Mouse (Mus musculus): ENCODE measurements around the gene Skida1. TPM values are rescaled to one million over a fixed set of nuclear protein-coding genes. Genes with fewer than 3 reads are reported as not detected.

The Skida1 gene
- polyA plus RNA-seq, 1 experiment from 2014 or later: 23.3 TPM

GRCm38 (mm10) chr2:18058146-18058708, 9.4 kb upstream of the Skida1 start:
- Histone ChIP-seq H3K4me3 (ENCODE audit: low read depth, low read length) (peak overlapping the region; percentile 51), H3K9me3 (ENCODE audit: control insufficient read depth, low read length) (no peaks in the 10 kb centered on the region), H3K4me2 (ENCODE audit: low read depth, low read length, severe bottlenecking) (peak overlapping the region; percentile 82), H3K27me3 (ENCODE audit: control insufficient read depth, insufficient read depth, low read length) (no peaks in the 10 kb centered on the region), H3K27ac (ENCODE audit: low read depth, low read length) (peak overlapping the region; percentile 100), H3K36me3 (ENCODE audit: control insufficient read depth, insufficient read depth, low read length) (no peaks in the 10 kb centered on the region), H3K4me1 (replicated peaks; ENCODE audit: control insufficient read depth, insufficient read depth, low read length) (peaks cover 10% of the 10 kb centered on the region), H3K9ac (ENCODE audit: low read length) (peak overlapping the region; percentile 99)
- DNase-seq (ENCODE audit: low spot score) (no peak), ATAC-seq (replicated peaks; ENCODE audit: low FRiP score) (no peak)
- 8% methylated on average over 9 of the region's 9 CpGs for WGBS

- H3K27me3 ChIP-seq (ENCODE audit: control insufficient read depth, insufficient read depth, low read length): no peaks in the 10 kb centered on the region
- peak overlapping the region; percentile 82 for H3K4me2 ChIP-seq (ENCODE audit: low read depth, low read length, severe bottlenecking)
- peak overlapping the region; percentile 51 for H3K4me3 ChIP-seq (ENCODE audit: low read depth, low read length)
- no peaks in the 10 kb centered on the region for H3K9me3 ChIP-seq (ENCODE audit: control insufficient read depth, low read length)
- DNase-seq (ENCODE audit: low spot score): peak; percentile 82
- peak overlapping the region; percentile 99 for H3K9ac ChIP-seq (ENCODE audit: low read length)
- under 1% methylated on average over 48 of the region's 48 CpGs for WGBS
- H3K36me3 ChIP-seq (ENCODE audit: control insufficient read depth, insufficient read depth, low read length): no peaks in the 10 kb centered on the region
- peak overlapping the region; percentile 100 for H3K27ac ChIP-seq (ENCODE audit: low read depth, low read length)
- ATAC-seq (replicated peaks; ENCODE audit: low FRiP score): no peak
- peaks cover 13% of the 10 kb centered on the region for H3K4me1 ChIP-seq (replicated peaks; ENCODE audit: control insufficient read depth, insufficient read depth, low read length)
Observed at GRCm38 (mm10) chr2:18057336-18058145, 8.7 kb upstream of the Skida1 start.

- ATAC-seq (replicated peaks; ENCODE audit: low FRiP score): peak; percentile 94
- peaks cover 14% of the 10 kb centered on the region for H3K4me1 ChIP-seq (replicated peaks; ENCODE audit: control insufficient read depth, insufficient read depth, low read length)
- peak overlapping the region; percentile 100 for H3K27ac ChIP-seq (ENCODE audit: low read depth, low read length)
- peak; percentile 97 for DNase-seq (ENCODE audit: low spot score)
- 1% methylated on average over 41 of the region's 50 CpGs for WGBS
- H3K4me2 ChIP-seq (ENCODE audit: low read depth, low read length, severe bottlenecking): peak overlapping the region; percentile 82
- peak overlapping the region; percentile 99 for H3K9ac ChIP-seq (ENCODE audit: low read length)
- H3K27me3 ChIP-seq (ENCODE audit: control insufficient read depth, insufficient read depth, low read length): no peaks in the 10 kb centered on the region
- no peaks in the 10 kb centered on the region for H3K9me3 ChIP-seq (ENCODE audit: control insufficient read depth, low read length)
- H3K36me3 ChIP-seq (ENCODE audit: control insufficient read depth, insufficient read depth, low read length): no peaks in the 10 kb centered on the region
- H3K4me3 ChIP-seq (ENCODE audit: low read depth, low read length): peak overlapping the region; percentile 51
Observed at GRCm38 (mm10) chr2:18056786-18057255, 8.0 kb upstream of the Skida1 start.

GRCm38 (mm10) chr2:18055929-18056785, 7.3 kb upstream of the Skida1 start:
- Histone ChIP-seq H3K27me3 (ENCODE audit: control insufficient read depth, insufficient read depth, low read length) (no peaks in the 10 kb centered on the region), H3K9me3 (ENCODE audit: control insufficient read depth, low read length) (no peaks in the 10 kb centered on the region), H3K4me1 (replicated peaks; ENCODE audit: control insufficient read depth, insufficient read depth, low read length) (peaks cover 17% of the 10 kb centered on the region), H3K9ac (ENCODE audit: low read length) (peak overlapping the region; percentile 99), H3K36me3 (ENCODE audit: control insufficient read depth, insufficient read depth, low read length) (no peaks in the 10 kb centered on the region), H3K27ac (ENCODE audit: low read depth, low read length) (peak overlapping the region; percentile 100), H3K4me2 (ENCODE audit: low read depth, low read length, severe bottlenecking) (peak overlapping the region; percentile 82), H3K4me3 (ENCODE audit: low read depth, low read length) (peak overlapping the region; percentile 51)
- 0% methylated on average over 62 of the region's 66 CpGs for WGBS
- ATAC-seq (replicated peaks; ENCODE audit: low FRiP score): peak; percentile 89
- peak; percentile 99 for DNase-seq (ENCODE audit: low spot score)

GRCm38 (mm10) chr2:18055016-18055928, 6.4 kb upstream of the Skida1 start, which contains the start of gene Mllt10:
TSS of gene Mllt10 (plus strand) at chr2:18055237.
- peaks cover 17% of the 10 kb centered on the region for H3K4me1 ChIP-seq (replicated peaks; ENCODE audit: control insufficient read depth, insufficient read depth, low read length)
- peak within 1 kb of the TSS; percentile 51 for H3K4me3 ChIP-seq (ENCODE audit: low read depth, low read length)
- peak within 1 kb of the TSS; percentile 99 for H3K9ac ChIP-seq (ENCODE audit: low read length)
- no peaks in the 10 kb centered on the region for H3K9me3 ChIP-seq (ENCODE audit: control insufficient read depth, low read length)
- no peaks in the 10 kb centered on the region for H3K36me3 ChIP-seq (ENCODE audit: control insufficient read depth, insufficient read depth, low read length)
- ATAC-seq (replicated peaks; ENCODE audit: low FRiP score) (no peak), DNase-seq (ENCODE audit: low spot score) (no peak)
- WGBS: under 1% methylated on average over 20 of the region's 20 CpGs
- H3K4me2 ChIP-seq (ENCODE audit: low read depth, low read length, severe bottlenecking): peak within 1 kb of the TSS; percentile 82
- H3K27me3 ChIP-seq (ENCODE audit: control insufficient read depth, insufficient read depth, low read length): no peaks in the 10 kb centered on the region
- H3K27ac ChIP-seq (ENCODE audit: low read depth, low read length): peak within 1 kb of the TSS; percentile 100

GRCm38 (mm10) chr2:18053951-18054530, 5.2 kb upstream of the Skida1 start:
- H3K4me3 ChIP-seq (ENCODE audit: low read depth, low read length): no peak overlapping the region; the same call in 1 of the 2 replicates
- H3K27me3 ChIP-seq (ENCODE audit: control insufficient read depth, insufficient read depth, low read length): no peaks in the 10 kb centered on the region
- ATAC-seq (replicated peaks; ENCODE audit: low FRiP score) (no peak), DNase-seq (ENCODE audit: low spot score) (no peak)
- peak overlapping the region; percentile 82; the same call in 1 of the 2 replicates for H3K4me2 ChIP-seq (ENCODE audit: low read depth, low read length, severe bottlenecking)
- peak overlapping the region; percentile 100 for H3K27ac ChIP-seq (ENCODE audit: low read depth, low read length)
- no peaks in the 10 kb centered on the region for H3K36me3 ChIP-seq (ENCODE audit: control insufficient read depth, insufficient read depth, low read length)
- H3K9me3 ChIP-seq (ENCODE audit: control insufficient read depth, low read length): no peaks in the 10 kb centered on the region
- H3K9ac ChIP-seq (ENCODE audit: low read length): peak overlapping the region; percentile 99
- WGBS: 8% methylated on average over 2 of the region's 2 CpGs
- H3K4me1 ChIP-seq (replicated peaks; ENCODE audit: control insufficient read depth, insufficient read depth, low read length): peaks cover 21% of the 10 kb centered on the region

- ATAC-seq (replicated peaks; ENCODE audit: low FRiP score) (no peak), DNase-seq (ENCODE audit: low spot score) (no peak)
- peak overlapping the region; percentile 99 for H3K9ac ChIP-seq (ENCODE audit: low read length)
- H3K4me2 ChIP-seq (ENCODE audit: low read depth, low read length, severe bottlenecking): peak overlapping the region; percentile 28; the same call in 1 of the 2 replicates
- no peaks in the 10 kb centered on the region for H3K9me3 ChIP-seq (ENCODE audit: control insufficient read depth, low read length)
- H3K4me3 ChIP-seq (ENCODE audit: low read depth, low read length): no peak overlapping the region
- peaks cover 21% of the 10 kb centered on the region for H3K4me1 ChIP-seq (replicated peaks; ENCODE audit: control insufficient read depth, insufficient read depth, low read length)
- WGBS: 5% methylated on average over 1 of the region's 1 CpGs
- no peaks in the 10 kb centered on the region for H3K27me3 ChIP-seq (ENCODE audit: control insufficient read depth, insufficient read depth, low read length)
- H3K27ac ChIP-seq (ENCODE audit: low read depth, low read length): peak overlapping the region; percentile 100
- H3K36me3 ChIP-seq (ENCODE audit: control insufficient read depth, insufficient read depth, low read length): no peaks in the 10 kb centered on the region
Observed at GRCm38 (mm10) chr2:18053243-18053950, 4.5 kb upstream of the Skida1 start.
